Mouse (Mus musculus) liver, embryonic 13.5 days (tissue): ENCODE data around the gene Als2. TPM values are rescaled to one million over a fixed set of nuclear protein-coding genes. Genes with fewer than 3 reads are reported as not detected.

Source experiments
- ATAC-seq: fragments of 200-750 bp; cut with Nextera tagmentation; 2 replicates; pipeline ENCODE4 v1.8.0; 2017; ENCODE audit warnings: low read depth, mild to moderate bottlenecking, moderate number of reproducible peaks, moderate library complexity
- DNase-seq: peaks from one replicate; pipeline ENCODE4 v3.0.0; 2022
- H3K27ac ChIP-seq: fragments of 300-500 bp; sonication (generic); 2 replicates; pipeline ENCODE4 v1.5.1; 2015; ENCODE audit warnings: moderate library complexity, mild to moderate bottlenecking, inconsistent platforms
- H3K27me3 ChIP-seq: fragments of 300-500 bp; sonication (generic); 2 replicates; pipeline ENCODE4 v1.6.1; 2015; ENCODE audit warnings: mild to moderate bottlenecking, inconsistent platforms
- H3K36me3 ChIP-seq: fragments of 300-500 bp; sonication (generic); 2 replicates; pipeline ENCODE4 v1.6.1; 2015; ENCODE audit warnings: mild to moderate bottlenecking, inconsistent platforms
- H3K4me1 ChIP-seq: fragments of 300-500 bp; sonication (generic); replicated peaks from 2 replicates; pipeline ENCODE4 v1.6.1; 2015; ENCODE audit warnings: inconsistent platforms
- H3K4me2 ChIP-seq: fragments of 300-500 bp; sonication (generic); 2 replicates; pipeline ENCODE4 v1.6.1; 2015; ENCODE audit warnings: inconsistent platforms, mild to moderate bottlenecking, moderate library complexity
- H3K4me3 ChIP-seq: fragments of 300-500 bp; sonication (generic); replicated peaks from 2 replicates; pipeline ENCODE4 v1.5.1; 2015; ENCODE audit warnings: mild to moderate bottlenecking, inconsistent platforms
- H3K9ac ChIP-seq: fragments of 300-500 bp; sonication (generic); 2 replicates; pipeline ENCODE4 v1.6.1; 2015; ENCODE audit warnings: mild to moderate bottlenecking, inconsistent platforms
- H3K9me3 ChIP-seq: fragments of 300-500 bp; sonication (generic); replicated peaks from 2 replicates; pipeline ENCODE4 v1.6.1; 2016; ENCODE audit warnings: inconsistent platforms
- WGBS: fragments of 180-500 bp; shearing (Covaris S2); methylation state at CpG from one replicate; pipeline ENCODE4 v1.1.7; 2015; ENCODE audit not compliant: insufficient replicate concordance; 5-methylcytosine and 5-hydroxymethylcytosine counted together
- polyA plus RNA-seq: library from polyadenylated mRNA; unstranded; fragments of >200 nt; fragmentation: Nextera tagmentation; extraction: Ambion mirVana; gene quantifications from 2 replicates; pipeline ENCODE4 v1.2.1, GENCODE M21; 2015

Gene Als2
- polyA plus RNA-seq, 1 experiment from 2014 or later: 4.5 TPM

DNA sequence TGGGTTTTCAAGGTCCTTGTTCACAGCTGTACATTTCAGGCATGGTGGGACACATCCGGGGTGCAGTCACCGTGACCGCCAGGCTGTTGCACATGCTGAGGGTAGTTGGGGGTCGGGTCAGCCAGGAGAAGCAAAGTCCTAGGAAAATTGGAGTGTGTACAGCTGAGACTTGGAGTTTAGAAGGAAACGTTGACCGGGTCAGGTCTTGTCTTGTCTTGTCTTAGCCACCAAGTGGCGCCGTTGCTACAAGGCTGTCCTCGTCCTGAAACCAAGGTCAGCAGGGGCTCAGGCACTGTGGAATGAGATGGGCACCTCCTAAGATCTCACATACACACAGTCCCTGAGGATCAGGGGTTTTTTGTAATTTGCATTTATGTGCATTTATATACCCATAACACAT lies 10.6 kb upstream of the Als2 start:
- Histone ChIP-seq H3K4me2 (no peak overlapping the region), H3K9ac (no peak overlapping the region), H3K4me1 (no peaks in the 10 kb centered on the region), H3K4me3 (no peak overlapping the region), H3K27me3 (no peaks in the 10 kb centered on the region), H3K9me3 (no peaks in the 10 kb centered on the region), H3K36me3 (no peaks in the 10 kb centered on the region), H3K27ac (no peak overlapping the region)
- 7% methylated on average over 9 of the region's 9 CpGs for WGBS
- DNase-seq: no peak
- no peak for ATAC-seq

DNA sequence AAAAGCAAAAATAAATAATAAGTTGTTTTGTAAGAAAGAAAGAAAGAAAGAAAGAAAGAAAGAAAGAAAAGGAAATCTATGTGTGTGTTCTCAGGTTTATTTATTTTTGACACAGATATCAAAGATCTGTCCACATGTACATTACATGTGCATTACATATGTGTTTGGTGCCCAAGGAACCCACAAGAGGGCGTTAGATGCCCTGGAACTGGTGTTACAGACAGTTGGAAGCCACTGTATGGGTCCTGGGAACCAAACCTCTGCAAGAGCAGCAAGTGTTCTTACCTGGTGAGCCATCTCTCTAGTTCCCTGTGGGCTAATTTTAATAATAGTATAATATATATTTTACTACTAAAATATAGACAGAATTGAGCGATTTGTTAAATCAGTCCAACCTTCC lies 6.7 kb upstream of the Als2 start:
- no peak overlapping the region for H3K4me2 ChIP-seq

DNA sequence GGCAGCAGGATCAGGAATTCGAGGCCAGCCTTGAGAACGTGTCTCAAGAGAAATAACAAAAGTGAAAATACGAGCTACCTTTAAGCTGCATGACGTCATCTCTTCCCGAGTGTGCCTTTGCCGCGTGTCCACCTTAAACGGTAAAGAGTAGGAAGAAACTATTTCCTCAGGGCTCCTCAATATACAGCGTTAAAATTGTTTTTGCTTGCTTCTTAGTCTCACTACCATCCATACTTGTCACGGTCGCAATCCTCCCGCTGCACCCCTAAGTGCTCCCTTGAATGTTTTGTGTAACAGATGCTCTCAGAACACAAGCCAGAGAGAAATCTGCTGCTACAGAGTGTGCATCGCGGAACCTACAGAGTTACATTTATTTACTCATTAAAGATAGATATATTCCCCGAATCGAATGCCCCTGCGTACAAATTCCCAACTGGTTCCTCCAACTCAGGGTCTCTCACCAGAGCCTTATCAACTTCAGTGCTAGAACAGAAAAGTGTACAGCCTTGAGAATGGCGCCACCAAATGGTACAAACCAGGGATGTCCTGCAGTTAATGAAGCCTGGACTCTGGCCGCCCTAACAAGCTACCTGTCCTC lies 682 bp upstream of the Als2 start:
- no peaks in the 10 kb centered on the region for H3K36me3 ChIP-seq
- H3K4me3 ChIP-seq: peak overlapping the region; percentile 87
- peaks cover 28% of the 10 kb centered on the region for H3K4me1 ChIP-seq
- peak overlapping the region; percentile 96 for H3K4me2 ChIP-seq
- under 1% methylated on average over 19 of the region's 19 CpGs for WGBS
- peak overlapping the region; percentile 65 for H3K9ac ChIP-seq
- no peaks in the 10 kb centered on the region for H3K27me3 ChIP-seq
- DNase-seq: peak; percentile 62
- peak overlapping the region; percentile 70 for H3K27ac ChIP-seq
- peak; percentile 49 for ATAC-seq
- H3K9me3 ChIP-seq: no peaks in the 10 kb centered on the region

More for the DNA sequence above, 6.7 kb upstream of the Als2 start:
- WGBS: 49% methylated on average over 2 of the region's 2 CpGs
- no peak overlapping the region for H3K4me3 ChIP-seq
- H3K4me1 ChIP-seq: peaks cover 8% of the 10 kb centered on the region; the same call in 1 of the 2 replicates
- no peaks in the 10 kb centered on the region for H3K27me3 ChIP-seq
- H3K9me3 ChIP-seq: no peaks in the 10 kb centered on the region
- no peak overlapping the region for H3K27ac ChIP-seq
- ATAC-seq (no peak), DNase-seq (no peak)
- H3K9ac ChIP-seq: no peak overlapping the region
- H3K36me3 ChIP-seq: no peaks in the 10 kb centered on the region

- 0 out of 2 replicates have a peak, but pooled peaks cover 7% of the 10 kb centered on the region for H3K36me3 ChIP-seq
- no peaks in the 10 kb centered on the region for H3K9me3 ChIP-seq
- H3K4me2 ChIP-seq: no peak overlapping the region
- H3K4me1 ChIP-seq: peaks cover 8% of the 10 kb centered on the region; the same call in 1 of the 2 replicates
- H3K4me3 ChIP-seq: no peak overlapping the region
- ATAC-seq: no peak
- 63% methylated on average over 4 of the region's 4 CpGs for WGBS
- H3K27ac ChIP-seq: no peak overlapping the region
- H3K9ac ChIP-seq: no peak overlapping the region
- no peak for DNase-seq
- no peaks in the 10 kb centered on the region for H3K27me3 ChIP-seq
These were observed 7.8 kb downstream of the Als2 start for GRCm38 (mm10) chr1:59229187-59229586.

DNA sequence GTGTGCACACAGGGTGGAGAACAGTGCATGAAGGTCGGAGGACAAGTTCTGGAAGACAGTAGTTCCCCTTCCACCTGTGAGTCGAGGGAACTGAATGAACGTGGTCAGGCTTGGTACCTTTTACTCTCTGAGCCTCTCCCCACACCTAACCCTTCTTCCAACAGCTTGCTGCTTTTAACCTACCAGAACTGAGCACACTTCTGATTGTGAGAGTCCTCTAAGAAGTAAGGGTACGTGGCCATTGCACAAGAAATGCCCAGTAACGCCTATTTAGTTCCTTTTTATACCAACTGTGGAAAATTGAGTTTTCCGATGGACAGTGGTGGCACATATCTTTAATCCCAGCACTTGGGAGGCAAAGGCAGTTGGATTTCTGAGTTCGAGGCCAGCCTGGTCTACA lies 8.5 kb downstream of the Als2 start:
- no peak overlapping the region for H3K9ac ChIP-seq
- ATAC-seq (no peak), DNase-seq (no peak)
- H3K36me3 ChIP-seq: 0 out of 2 replicates have a peak, but pooled peaks cover 7% of the 10 kb centered on the region
- H3K4me1 ChIP-seq: peaks cover 8% of the 10 kb centered on the region; the same call in 1 of the 2 replicates
- no peaks in the 10 kb centered on the region for H3K9me3 ChIP-seq
- 60% methylated on average over 7 of the region's 7 CpGs for WGBS
- H3K4me3 ChIP-seq: no peak overlapping the region
- no peak overlapping the region for H3K4me2 ChIP-seq
- no peaks in the 10 kb centered on the region for H3K27me3 ChIP-seq
- no peak overlapping the region for H3K27ac ChIP-seq

- no peak overlapping the region for H3K4me2 ChIP-seq
- H3K4me1 ChIP-seq: peaks cover 6% of the 10 kb centered on the region
- no peak overlapping the region for H3K9ac ChIP-seq
- WGBS: 85% methylated on average over 7 of the region's 7 CpGs
- DNase-seq (no peak), ATAC-seq (no peak)
- H3K27ac ChIP-seq: no peak overlapping the region
- H3K36me3 ChIP-seq: peaks cover 7% of the 10 kb centered on the region; the same call in 1 of the 2 replicates
- H3K9me3 ChIP-seq: no peaks in the 10 kb centered on the region
- no peak overlapping the region for H3K4me3 ChIP-seq
- no peaks in the 10 kb centered on the region for H3K27me3 ChIP-seq
These were observed 14.8 kb downstream of the Als2 start for GRCm38 (mm10) chr1:59222101-59222825.

DNA sequence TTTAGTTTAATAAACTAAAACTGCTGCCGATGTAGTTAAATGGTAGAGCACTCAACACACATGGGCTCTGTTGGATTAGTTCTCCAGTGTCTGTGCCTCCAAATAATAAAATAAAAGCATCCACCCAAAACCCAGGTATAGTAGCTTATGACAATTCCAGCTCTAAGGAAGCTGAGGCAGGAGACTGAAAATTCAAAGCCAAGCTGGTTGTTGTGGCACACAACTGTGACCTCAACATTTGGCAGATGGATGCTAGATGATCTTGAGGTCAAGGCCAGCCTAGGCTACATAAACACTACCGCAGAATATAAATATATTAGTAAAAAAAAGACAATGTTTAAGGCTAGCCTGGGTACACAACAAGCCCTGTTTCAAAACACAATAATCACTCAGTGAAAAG lies 15.4 kb downstream of the Als2 start:
- DNase-seq (no peak), ATAC-seq (no peak)
- Histone ChIP-seq H3K27me3 (no peaks in the 10 kb centered on the region), H3K4me1 (peaks cover 6% of the 10 kb centered on the region), H3K4me3 (no peak overlapping the region), H3K4me2 (no peak overlapping the region), H3K9ac (no peak overlapping the region), H3K36me3 (peaks cover 10% of the 10 kb centered on the region), H3K9me3 (no peaks in the 10 kb centered on the region), H3K27ac (no peak overlapping the region)
- WGBS: 74% methylated on average over 2 of the region's 2 CpGs

DNA sequence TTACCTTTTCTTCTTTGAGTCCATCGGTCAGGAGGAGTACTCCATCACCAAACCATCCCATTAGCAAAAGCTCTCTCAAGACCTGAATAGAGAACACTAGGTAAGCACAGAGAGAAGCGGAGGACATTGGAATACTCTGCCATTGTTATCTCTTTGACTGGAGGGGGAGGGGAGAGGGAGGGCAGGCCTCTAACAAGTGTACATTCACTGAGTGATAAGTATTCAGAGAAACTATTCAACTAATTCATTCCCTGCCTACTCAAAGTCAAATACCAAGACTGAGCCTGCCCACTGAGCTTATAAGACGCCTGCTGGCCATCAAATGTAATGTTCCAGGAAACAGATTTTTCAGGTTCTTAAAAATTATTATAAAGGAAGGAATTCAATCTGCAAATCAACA lies 16.7 kb downstream of the Als2 start:
- Histone ChIP-seq H3K27me3 (no peaks in the 10 kb centered on the region), H3K4me3 (no peak overlapping the region), H3K4me2 (no peak overlapping the region), H3K9ac (no peak overlapping the region), H3K27ac (no peak overlapping the region), H3K9me3 (no peaks in the 10 kb centered on the region), H3K4me1 (peaks cover 6% of the 10 kb centered on the region), H3K36me3 (peaks cover 19% of the 10 kb centered on the region)
- DNase-seq: no peak
- 62% methylated on average over 3 of the region's 3 CpGs for WGBS
- no peak for ATAC-seq

- peaks cover 33% of the 10 kb centered on the region for H3K36me3 ChIP-seq
- WGBS: 91% methylated on average over 11 of the region's 11 CpGs
- peaks cover 7% of the 10 kb centered on the region for H3K4me1 ChIP-seq
- H3K27ac ChIP-seq: no peak overlapping the region
- DNase-seq (no peak), ATAC-seq (no peak)
- no peaks in the 10 kb centered on the region for H3K9me3 ChIP-seq
- H3K27me3 ChIP-seq: no peaks in the 10 kb centered on the region
- H3K4me2 ChIP-seq: no peak overlapping the region
- H3K9ac ChIP-seq: no peak overlapping the region
- no peak overlapping the region for H3K4me3 ChIP-seq
These were observed 21.6 kb downstream of the Als2 start for GRCm38 (mm10) chr1:59215446-59215845.

- ATAC-seq (no peak), DNase-seq (no peak)
- Histone ChIP-seq H3K4me2 (no peak overlapping the region), H3K4me3 (no peak overlapping the region), H3K27me3 (no peaks in the 10 kb centered on the region), H3K4me1 (peaks cover 4% of the 10 kb centered on the region; the same call in 1 of the 2 replicates), H3K9ac (no peak overlapping the region), H3K9me3 (no peaks in the 10 kb centered on the region), H3K27ac (no peak overlapping the region), H3K36me3 (peaks cover 40% of the 10 kb centered on the region)
- no CpG with 5 or more reads among the region's 1 CpGs for WGBS
These were observed 24.1 kb downstream of the Als2 start for GRCm38 (mm10) chr1:59212951-59213350.

DNA sequence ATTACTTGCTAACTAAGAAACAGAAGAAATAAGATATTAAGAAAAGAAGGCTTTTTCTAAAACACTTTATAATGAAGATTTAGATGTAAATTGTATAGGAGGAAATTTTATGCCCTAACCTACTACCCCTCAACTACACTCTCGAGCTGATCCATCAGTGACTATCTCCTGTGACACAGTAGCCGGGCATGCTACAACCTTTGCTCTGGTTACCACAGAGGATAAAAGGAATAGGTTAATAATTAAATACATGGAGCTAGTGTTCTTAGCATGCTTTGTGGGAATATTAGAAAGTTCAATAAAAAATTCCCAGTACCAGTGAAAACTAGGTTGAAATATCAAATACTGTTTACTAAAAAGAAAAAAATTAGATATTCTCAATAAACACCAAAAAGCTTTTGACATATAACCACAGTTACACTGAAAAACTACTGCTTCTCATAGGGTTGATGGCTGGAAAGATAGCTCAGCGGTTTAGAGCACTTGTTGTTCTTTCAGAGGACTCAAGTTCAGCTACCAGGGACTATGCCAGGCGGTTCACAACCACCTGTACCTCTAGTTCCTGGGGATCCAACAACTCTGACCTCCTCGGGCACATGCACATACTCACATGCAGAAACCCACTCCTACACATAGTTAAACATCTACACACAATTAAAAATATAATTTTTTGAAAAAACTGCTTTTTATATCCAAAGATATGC lies 24.8 kb downstream of the Als2 start:
- no peaks in the 10 kb centered on the region for H3K9me3 ChIP-seq
- no peak overlapping the region for H3K9ac ChIP-seq
- peaks cover 4% of the 10 kb centered on the region; the same call in 1 of the 2 replicates for H3K4me1 ChIP-seq
- no peaks in the 10 kb centered on the region for H3K27me3 ChIP-seq
- peaks cover 33% of the 10 kb centered on the region for H3K36me3 ChIP-seq
- H3K27ac ChIP-seq: peak overlapping the region; percentile 32
- H3K4me3 ChIP-seq: no peak overlapping the region
- whole genome bisulfite sequencing: 59% methylated on average over 5 of the region's 5 CpGs
- ATAC-seq (peak; percentile 77), DNase-seq (no peak)
- H3K4me2 ChIP-seq: no peak overlapping the region
